Mouse (Mus musculus): ENCODE results near the gene Slc31a1.

- no peak for TF ChIP-seq CTCF (IDR thresholded peaks at IDR 0.05; ENCODE audit: control insufficient read depth, insufficient read depth, low read length)
- no peak for TF ChIP-seq POLR2A (IDR thresholded peaks at IDR 0.05; ENCODE audit: borderline replicate concordance, control insufficient read depth, low read depth, low read length)
These were observed 38.4 kb downstream of the Slc31a1 start for GRCm38 (mm10) chr4:62398956-62399355.

Data from bone marrow, adult 2 months (tissue).